Comparison of ENCODE assay signal across 8 mouse cellular contexts in the genomic region with DNA sequence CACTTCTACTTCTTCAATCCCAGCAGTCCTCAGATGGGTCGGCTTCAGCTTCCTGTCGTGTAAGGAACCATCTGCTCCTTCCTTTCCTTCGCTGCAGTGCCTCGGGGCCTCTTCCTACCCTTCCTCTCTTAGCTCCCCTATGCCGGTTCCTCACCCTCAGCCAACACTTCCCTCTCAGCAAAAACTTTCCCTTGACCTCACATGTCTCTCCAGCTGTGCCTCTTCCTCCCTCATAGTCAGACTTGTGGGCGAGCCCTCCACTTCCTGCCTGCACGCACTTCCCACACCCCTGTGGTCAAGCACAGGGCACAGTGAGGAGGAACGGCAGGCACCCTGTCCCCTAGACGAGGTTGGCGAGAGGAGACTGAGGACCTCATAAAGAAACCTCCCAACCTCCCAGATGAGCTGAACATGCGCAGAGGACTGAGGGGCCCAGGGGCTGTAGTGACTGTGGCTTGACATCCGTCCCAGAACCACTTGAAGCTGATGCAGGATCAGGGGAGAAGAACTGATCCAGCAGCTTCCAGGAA. TPM values are rescaled to one million over a fixed set of nuclear protein-coding genes. Genes with fewer than 3 reads are reported as not detected.
DNase-seq lines count a peak whose midpoint lies in the region; ATAC-seq lines count a peak whose summit lies in the region.

No protein-coding gene starts in this region.

- DNase-seq in adrenal gland, postnatal 14 days: peak; percentile 40
- DNase-seq in adrenal gland, postnatal 10 days: no peak
- peak; percentile 62 for DNase-seq in brain, adult 2 months (ENCODE audit: low read depth, low spot score)
- DNase-seq in kidney, postnatal 10 days: peak; percentile 56
- no peak for DNase-seq in left cerebral cortex, adult 18-20 months (ENCODE audit: low spot score in 2 of 2)
- DNase-seq in layer of hippocampus, adult 9-10 months (ENCODE audit: low spot score): no peak
- DNase-seq in ovary, adult 18-20 months (ENCODE audit: low spot score): no peak

- ATAC-seq in megakaryocyte progenitor cell, adult 5-6 weeks (replicated peaks; ENCODE audit: poor library complexity): peak; percentile 82

RNA-seq across cellular contexts. Expression of a gene that starts 18.6 kb away (rescaled TPM):
- total RNA-seq in adrenal gland, postnatal 14 days (2021): 43.9 and 47.2 TPM in 2 replicates
- total RNA-seq in adrenal gland, postnatal 10 days (2021): 10 to 100 TPM; 35.2 to 43.2 TPM
- total RNA-seq in megakaryocyte progenitor cell, adult 5-6 weeks (2015): 0.12 and 0.44 TPM in 2 replicates
- total RNA-seq in megakaryocyte progenitor cell, adult 5-6 weeks (2017): 0.08 TPM in 1 of 2 replicates, not detected in the other
- total RNA-seq in left cerebral cortex, adult 18-20 months (2021): 100 to 1,000 TPM; 136 to 141 TPM

RNA-seq across cellular contexts. Expression of a gene that starts 23.9 kb away (rescaled TPM):
- 2.4 and 4.8 TPM in 2 replicates for total RNA-seq in adrenal gland, postnatal 14 days (2021)
- total RNA-seq in adrenal gland, postnatal 10 days (2021): 1 to 10 TPM; 3.8 to 4.2 TPM
- total RNA-seq in megakaryocyte progenitor cell, adult 5-6 weeks (2015): 0.42 and 0.49 TPM in 2 replicates
- 0.04 TPM in 1 of 2 replicates, not detected in the other for total RNA-seq in megakaryocyte progenitor cell, adult 5-6 weeks (2017)
- 1 to 10 TPM; 2.6 to 3.0 TPM for total RNA-seq in left cerebral cortex, adult 18-20 months (2021)

Comparison
In these comparisons a context has a peak if more than half of its experiments do, and no peak if none do; other contexts are left out.
1. DNase-seq: peak in adrenal gland, postnatal 14 days (single experiment), brain, adult 2 months (single experiment) and kidney, postnatal 10 days (single experiment); none in adrenal gland, postnatal 10 days (single experiment), left cerebral cortex, adult 18-20 months (0 of 2), layer of hippocampus, adult 9-10 months (single experiment) and ovary, adult 18-20 months (single experiment).
2. RNA of a gene that starts 18.6 kb away (total RNA-seq): 136 to 141 TPM in left cerebral cortex, adult 18-20 months, 43.9 to 47.2 TPM in adrenal gland, postnatal 14 days and 35.2 to 43.2 TPM in adrenal gland, postnatal 10 days; 0.08 to 0.44 TPM in megakaryocyte progenitor cell, adult 5-6 weeks; every median in the first group is over 10 times any median in the second.